Mouse (Mus musculus): ENCODE measurements around the gene Blm.

DNA sequence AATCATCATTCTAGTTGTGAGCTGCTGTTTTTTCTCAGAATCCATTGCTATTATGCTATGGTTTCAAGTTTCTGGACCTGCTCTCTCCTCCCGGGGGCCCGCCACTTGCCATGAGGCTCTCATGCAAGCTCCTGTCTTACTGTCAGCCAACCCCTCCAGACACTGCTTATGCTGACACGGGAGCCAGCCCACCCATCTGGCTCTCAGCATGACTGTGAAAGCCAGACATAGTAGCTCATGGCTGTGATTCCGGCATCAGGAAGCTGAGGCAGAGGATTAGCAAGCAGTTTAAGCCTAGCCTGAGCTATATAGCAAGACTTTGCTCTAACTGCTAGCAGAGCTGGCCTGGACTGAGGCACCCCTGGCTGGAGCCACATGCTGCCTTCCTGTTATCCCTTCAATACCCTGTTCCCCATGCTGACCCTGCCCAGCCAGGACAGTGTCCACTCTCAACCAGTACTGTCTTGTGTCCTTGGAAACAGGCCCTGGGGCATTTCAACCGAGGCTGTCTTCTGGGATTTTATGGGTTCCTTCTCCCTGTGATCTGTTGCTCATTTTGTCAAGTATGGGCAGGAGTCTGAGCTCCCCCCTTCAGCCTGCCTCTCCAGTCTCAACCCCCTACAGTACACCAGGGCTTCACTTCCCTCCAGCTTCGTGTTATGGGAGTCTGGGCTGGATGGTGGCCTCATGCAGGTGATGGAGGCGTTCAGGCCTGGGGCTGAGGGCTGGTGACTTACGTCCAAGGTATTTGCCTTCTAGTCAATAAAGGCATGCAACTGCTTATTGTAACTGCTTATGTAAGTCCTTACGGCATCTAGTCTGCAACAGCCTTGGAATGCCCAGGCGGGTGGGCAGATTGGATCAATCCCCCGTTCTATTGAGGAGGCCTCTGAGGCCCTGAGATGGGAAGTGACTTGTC lies 92.7 kb downstream of the Blm start:
- no peak for TF ChIP-seq POLR2A (IDR thresholded peaks at IDR 0.05; ENCODE audit: borderline replicate concordance, control insufficient read depth, low read depth, low read length)
- TF ChIP-seq CTCF (IDR thresholded peaks at IDR 0.05; ENCODE audit: control insufficient read depth, insufficient read depth, low read length): no peak
